Mouse (Mus musculus) lung, adult 2 months (tissue): ENCODE data around the gene Pbdc1.

Experiments
- CTCF ChIP-seq: fragments of 200-500 bp; IDR thresholded peaks from 2 replicates; pipeline ENCODE4 v1.5.1; 2011; ENCODE audit warnings: mild to moderate bottlenecking, low read length, control low read depth; ENCODE audit not compliant: insufficient read depth
- POLR2A ChIP-seq: fragments of 200-500 bp; IDR thresholded peaks from 2 replicates; pipeline ENCODE4 v1.6.1; 2011; ENCODE audit warnings: low read depth, mild to moderate bottlenecking, control low read depth, low read length, borderline replicate concordance; ENCODE audit errors: extremely low read depth

DNA sequence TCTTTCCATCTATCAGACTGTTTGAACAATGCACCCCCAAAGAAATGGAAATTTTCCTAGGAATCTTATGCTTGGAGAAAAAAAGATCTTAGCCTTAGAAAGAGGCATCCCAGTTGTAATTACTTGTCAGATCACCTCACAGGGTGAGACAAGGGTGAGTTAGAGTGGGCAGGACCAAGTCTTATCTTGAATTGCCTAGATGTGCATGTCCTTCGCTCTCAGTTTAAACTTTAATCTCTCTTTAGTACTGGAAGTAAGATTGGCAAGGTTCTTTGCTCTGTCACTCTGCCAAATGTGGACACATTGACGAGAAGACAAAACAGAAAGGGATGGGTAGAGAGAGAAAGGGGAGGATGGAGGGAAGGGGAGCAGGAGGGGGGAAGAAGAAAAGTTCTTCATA is 35.4 kb downstream of the Pbdc1 start:
- TF ChIP-seq CTCF, result no peak
- no peak for TF ChIP-seq POLR2A
